Mouse (Mus musculus) heart, postnatal 0 days (tissue): ENCODE results near the gene Adgrf2. TPM values are rescaled to one million over a fixed set of nuclear protein-coding genes. Genes with fewer than 3 reads are reported as not detected.

ENCODE experiments used
- ATAC-seq: fragments of 200-750 bp; cut with Nextera tagmentation; 2 replicates; pipeline ENCODE4 v1.8.0; 2017; ENCODE audit warnings: low read depth, moderate number of reproducible peaks, moderate library complexity; ENCODE audit not compliant: insufficient read depth
- DNase-seq: peaks from one replicate; pipeline ENCODE4 v3.0.0-alpha.2; 2016; ENCODE audit warnings: low spot score
- H3K27ac ChIP-seq: fragments of 300-500 bp; sonication (generic); 2 replicates; pipeline ENCODE4 v1.5.1; 2014; ENCODE audit warnings: low read depth, mild to moderate bottlenecking
- H3K27me3 ChIP-seq: fragments of 300-500 bp; sonication (generic); 2 replicates; pipeline ENCODE4 v1.6.1; 2014; ENCODE audit warnings: low read length, mixed read lengths; ENCODE audit not compliant: control insufficient read depth, insufficient read depth
- H3K36me3 ChIP-seq: fragments of 300-500 bp; sonication (generic); replicated peaks from 2 replicates; pipeline ENCODE4 v1.6.1; 2014; ENCODE audit warnings: low read length, mixed read lengths; ENCODE audit not compliant: control insufficient read depth, insufficient read depth
- H3K4me1 ChIP-seq: fragments of 300-500 bp; sonication (generic); 2 replicates; pipeline ENCODE4 v1.6.1; 2014; ENCODE audit warnings: antibody characterized with exemption; ENCODE audit not compliant: control insufficient read depth, insufficient read depth
- H3K4me2 ChIP-seq: fragments of 300-500 bp; sonication (generic); 2 replicates; pipeline ENCODE4 v1.6.1; 2014; ENCODE audit warnings: low read depth, mild to moderate bottlenecking, low read length, moderate library complexity
- H3K4me3 ChIP-seq: fragments of 300-500 bp; sonication (generic); 2 replicates; pipeline ENCODE4 v1.5.1; 2014; ENCODE audit warnings: low read depth, low read length
- H3K9ac ChIP-seq: fragments of 300-500 bp; sonication (generic); replicated peaks from 2 replicates; pipeline ENCODE4 v1.6.1; 2014; ENCODE audit warnings: low read depth, low read length, mixed read lengths
- H3K9me3 ChIP-seq: fragments of 300-500 bp; sonication (generic); replicated peaks from 2 replicates; pipeline ENCODE4 v1.6.1; 2016; ENCODE audit warnings: low read length; ENCODE audit not compliant: control insufficient read depth
- CTCF ChIP-seq: IDR thresholded peaks from 2 replicates; pipeline ENCODE4 v1.5.1; 2016; ENCODE audit warnings: antibody characterized with exemption, control low read depth, low read depth
- EP300 ChIP-seq: IDR thresholded peaks from 2 replicates; pipeline ENCODE4 v1.6.1; 2016; ENCODE audit warnings: antibody characterized with exemption, low read depth
- WGBS: fragments of 180-500 bp; shearing (Covaris S2); extraction: QIAGEN DNeasy Blood & Tissue Kit; methylation state at CpG from one replicate; pipeline ENCODE4 v1.1.7; 2014; 5-methylcytosine and 5-hydroxymethylcytosine counted together
- polyA plus RNA-seq: library from polyadenylated mRNA; unstranded; fragments of >200 nt; fragmentation: Nextera tagmentation; extraction: Ambion mirVana; gene quantifications from 2 replicates; pipeline ENCODE4 v1.2.1, GENCODE M21; 2015
- total RNA-seq: library from RNA; depleted of rRNA; stranded (reverse); fragments of >200 nt; gene quantifications from 2 replicates; pipeline ENCODE4 v1.2.3, GENCODE M21; 2014; ENCODE audit warnings: low replicate concordance

Gene Adgrf2
- total and polyA plus RNA-seq, 2 experiments from 2014 or later = 0.05 to 0.15 TPM

GRCm38 (mm10) chr17:42714991-42715390, 27.0 kb downstream of the Adgrf2 start:
- H3K4me2 ChIP-seq = no peak overlapping the region
- no peak for DNase-seq
- no peaks in the 10 kb centered on the region for H3K36me3 ChIP-seq
- TF ChIP-seq EP300 (no peak), CTCF (no peak)
- no peaks in the 10 kb centered on the region for H3K4me1 ChIP-seq
- no peak overlapping the region for H3K9ac ChIP-seq
- no peak overlapping the region for H3K27ac ChIP-seq
- 86% methylated on average over 7 of the region's 7 CpGs for WGBS
- no peak for ATAC-seq
- no peaks in the 10 kb centered on the region for H3K9me3 ChIP-seq
- no peak overlapping the region for H3K4me3 ChIP-seq
- H3K27me3 ChIP-seq = no peaks in the 10 kb centered on the region

- 83% methylated on average over 7 of the region's 7 CpGs for WGBS
- Histone ChIP-seq H3K4me1 (no peaks in the 10 kb centered on the region), H3K36me3 (no peaks in the 10 kb centered on the region), H3K9ac (no peak overlapping the region), H3K9me3 (no peaks in the 10 kb centered on the region), H3K4me2 (no peak overlapping the region), H3K4me3 (no peak overlapping the region), H3K27me3 (no peaks in the 10 kb centered on the region), H3K27ac (no peak overlapping the region)
- no peak for DNase-seq
- ATAC-seq = no peak
- TF ChIP-seq EP300 = no peak
- no peak for TF ChIP-seq CTCF
Observed at GRCm38 (mm10) chr17:42710717-42711116, 31.3 kb downstream of the Adgrf2 start.

GRCm38 (mm10) chr17:42705611-42706010, 36.4 kb downstream of the Adgrf2 start:
- WGBS = 78% methylated on average over 4 of the region's 4 CpGs

GRCm38 (mm10) chr17:42702198-42702597, 39.8 kb downstream of the Adgrf2 start:
- Histone ChIP-seq H3K9me3 (no peaks in the 10 kb centered on the region), H3K27ac (no peak overlapping the region), H3K4me2 (no peak overlapping the region), H3K27me3 (no peaks in the 10 kb centered on the region), H3K36me3 (no peaks in the 10 kb centered on the region), H3K9ac (no peak overlapping the region), H3K4me1 (no peaks in the 10 kb centered on the region), H3K4me3 (no peak overlapping the region)
- TF ChIP-seq CTCF = no peak
- no peak for TF ChIP-seq EP300
- DNase-seq = no peak
- 85% methylated on average over 9 of the region's 9 CpGs for WGBS
- no peak for ATAC-seq

More at GRCm38 (mm10) chr17:42705611-42706010, 36.4 kb downstream of the Adgrf2 start:
- no peak overlapping the region for H3K27ac ChIP-seq
- H3K4me3 ChIP-seq = no peak overlapping the region
- H3K9ac ChIP-seq = no peak overlapping the region
- ATAC-seq = no peak
- H3K4me1 ChIP-seq = no peaks in the 10 kb centered on the region
- DNase-seq = no peak
- H3K36me3 ChIP-seq = no peaks in the 10 kb centered on the region
- no peaks in the 10 kb centered on the region for H3K9me3 ChIP-seq
- TF ChIP-seq EP300 (no peak), CTCF (no peak)
- H3K27me3 ChIP-seq = no peaks in the 10 kb centered on the region
- H3K4me2 ChIP-seq = no peak overlapping the region

- H3K27ac ChIP-seq = no peak overlapping the region
- H3K4me3 ChIP-seq = no peak overlapping the region
- TF ChIP-seq EP300 (no peak), CTCF (no peak)
- WGBS = 65% methylated on average over 4 of the region's 4 CpGs
- H3K9ac ChIP-seq = no peak overlapping the region
- no peak overlapping the region for H3K4me2 ChIP-seq
- no peaks in the 10 kb centered on the region for H3K9me3 ChIP-seq
- ATAC-seq (no peak), DNase-seq (no peak)
- no peaks in the 10 kb centered on the region for H3K36me3 ChIP-seq
- no peaks in the 10 kb centered on the region for H3K27me3 ChIP-seq
- H3K4me1 ChIP-seq = no peaks in the 10 kb centered on the region
Observed at GRCm38 (mm10) chr17:42694730-42695129, 47.2 kb downstream of the Adgrf2 start.

- ATAC-seq (no peak), DNase-seq (no peak)
- no peaks in the 10 kb centered on the region for H3K36me3 ChIP-seq
- no peak within 1 kb of the TSS for H3K4me3 ChIP-seq
- H3K27ac ChIP-seq = no peak within 1 kb of the TSS
- H3K9me3 ChIP-seq = no peaks in the 10 kb centered on the region
- no peaks in the 10 kb centered on the region for H3K4me1 ChIP-seq
- TF ChIP-seq EP300 (no peak), CTCF (no peak)
- no peak within 1 kb of the TSS for H3K4me2 ChIP-seq
- no peak within 1 kb of the TSS for H3K9ac ChIP-seq
- H3K27me3 ChIP-seq = no peaks in the 10 kb centered on the region
- 69% methylated on average over 10 of the region's 10 CpGs for WGBS
Observed at GRCm38 (mm10) chr17:42692136-42692535, 49.8 kb downstream of the Adgrf2 start, which contains the start of gene Adgrf4. TSS of gene Adgrf4 (minus strand) at chr17:42692284.
